Mouse (Mus musculus) layer of hippocampus, postnatal 14 days (tissue): ENCODE data around the gene Rarg. TPM values are rescaled to one million over a fixed set of nuclear protein-coding genes. Genes with fewer than 3 reads are reported as not detected.

Source experiments
- DNase-seq, 2 experiments: peaks; one replicate each; pipeline ENCODE4 v3.0.0; 2021 to 2022; ENCODE audit warnings: low spot score in 2 of 2, mixed read lengths in 1 of 2
- total RNA-seq, 2 experiments: library from RNA; stranded (reverse); gene quantifications; 2 replicates each; pipeline ENCODE4 v1.2.3; 2021

Rarg gene
- total RNA-seq, 2 experiments from 2014 or later: 8.8 to 11.2 TPM

- DNase-seq: no peak
These were observed 1.4 kb upstream of the Rarg start for GRCm38 (mm10) chr15:102258581-102259253.

GRCm38 (mm10) chr15:102258076-102258470 lies 756 bp upstream of the Rarg start:
- DNase-seq: no peak

GRCm38 (mm10) chr15:102256431-102257201 lies 701 bp downstream of the Rarg start:
- DNase-seq: no peak

GRCm38 (mm10) chr15:102255547-102256255 lies 1.6 kb downstream of the Rarg start:
- no peak for DNase-seq

GRCm38 (mm10) chr15:102250521-102250920 lies 6.8 kb downstream of the Rarg start:
- no peak for DNase-seq

- DNase-seq: no peak
These were observed 7.3 kb downstream of the Rarg start for GRCm38 (mm10) chr15:102249967-102250366.

GRCm38 (mm10) chr15:102249251-102249691 lies 8.0 kb downstream of the Rarg start:
- DNase-seq: no peak

GRCm38 (mm10) chr15:102248812-102249191 lies 8.5 kb downstream of the Rarg start:
- no peak for DNase-seq

- DNase-seq: no peak
These were observed 9.0 kb downstream of the Rarg start for GRCm38 (mm10) chr15:102248131-102248811.

- peak; percentile 48 to 50 for DNase-seq
These were observed 9.8 kb downstream of the Rarg start for GRCm38 (mm10) chr15:102247252-102248130.

- DNase-seq: peak; percentile 81 to 85
These were observed 10.5 kb downstream of the Rarg start for GRCm38 (mm10) chr15:102246866-102247251.

- peak; percentile 55 to 68 for DNase-seq
These were observed 11.2 kb downstream of the Rarg start for GRCm38 (mm10) chr15:102245891-102246741.

GRCm38 (mm10) chr15:102245461-102245881 lies 11.8 kb downstream of the Rarg start:
- DNase-seq: no peak

- no peak for DNase-seq
These were observed 12.8 kb downstream of the Rarg start for GRCm38 (mm10) chr15:102244306-102245191.

GRCm38 (mm10) chr15:102243229-102244190 lies 13.8 kb downstream of the Rarg start:
- DNase-seq: no peak

GRCm38 (mm10) chr15:102242404-102243228 lies 14.7 kb downstream of the Rarg start:
- no peak for DNase-seq
